10 mouse cellular contexts compared by ENCODE assay signal in the genomic region with DNA sequence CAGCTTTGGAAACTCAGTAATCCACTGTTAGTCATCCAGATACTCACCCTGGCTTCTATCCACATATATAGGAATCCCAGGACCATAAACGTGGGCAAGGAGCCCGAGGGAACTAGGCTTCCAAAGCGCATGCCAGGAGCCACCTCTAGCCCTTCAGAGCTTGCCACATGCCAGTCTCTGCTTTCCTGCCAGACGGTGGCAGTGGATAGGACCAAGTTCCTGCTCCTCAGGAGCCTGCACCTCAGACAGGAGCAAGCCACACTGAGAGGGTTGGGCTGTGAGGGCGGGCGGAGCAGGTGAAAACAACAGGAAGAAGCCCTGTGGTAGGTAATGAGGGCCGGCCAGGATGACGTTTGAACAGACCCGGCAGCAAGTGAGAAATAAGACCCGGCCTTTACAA. TPM values are rescaled to one million over a fixed set of nuclear protein-coding genes. Genes with fewer than 3 reads are reported as not detected.
DNase-seq lines count a peak whose midpoint lies in the region; ATAC-seq lines count a peak whose summit lies in the region.
"Had no signal": no experiment of that assay in that cellular context is flagged by ENCODE, and none has a peak within 500 bp of the region (broad histone marks: within the 10 kb centered on the region; RNA-seq: fewer than 3 reads in every experiment).

No protein-coding gene starts in this region.

- no peak overlapping the region for H3K4me3 ChIP-seq in neural tube, embryonic 13.5 days
- H3K4me3 ChIP-seq in midbrain, embryonic 10.5 days, result no peak overlapping the region
- H3K4me3 ChIP-seq: forebrain, embryonic 12.5 days; heart, embryonic 12.5 days had no signal

- H3K27ac ChIP-seq in neural tube, embryonic 13.5 days (replicated peaks), result no peak overlapping the region
- H3K27ac ChIP-seq in midbrain, embryonic 10.5 days (replicated peaks), result no peak overlapping the region
- H3K27ac ChIP-seq: forebrain, embryonic 12.5 days; macrophage had no signal

- H3K27me3 ChIP-seq in neural tube, embryonic 13.5 days, result no peaks in the 10 kb centered on the region
- H3K27me3 ChIP-seq in midbrain, embryonic 10.5 days (ENCODE audit: low read depth, poor library complexity, severe bottlenecking), result no peaks in the 10 kb centered on the region
- H3K27me3 ChIP-seq: forebrain, embryonic 12.5 days; heart, embryonic 12.5 days had no signal

- DNase-seq in kidney, postnatal 10 days, result peak; percentile 39
- DNase-seq in kidney, adult 8-10 months, result no peak
- peak; percentile 58 for DNase-seq in cerebellum, adult 11 months
- peak; percentile 89 for DNase-seq in induced T-regulatory cell, adult 2 months (ENCODE audit: low read depth)
- no peak for DNase-seq in midbrain, embryonic 10.5 days (ENCODE audit: low spot score)
- no peak for DNase-seq in ovary, postnatal 10 days (ENCODE audit: low spot score)

- no peak for ATAC-seq in neural tube, embryonic 13.5 days (ENCODE audit: low read depth)

- peak overlapping the region; percentile 31; the same call in 1 of the 2 replicates for H3K9ac ChIP-seq in neural tube, embryonic 13.5 days

- peaks cover 35% of the 10 kb centered on the region for H3K4me1 ChIP-seq in neural tube, embryonic 13.5 days (replicated peaks)
- peaks cover 61% of the 10 kb centered on the region for H3K4me1 ChIP-seq in midbrain, embryonic 10.5 days

- H3K36me3 ChIP-seq in neural tube, embryonic 13.5 days, result peaks cover 41% of the 10 kb centered on the region
- peaks cover 68% of the 10 kb centered on the region for H3K36me3 ChIP-seq in midbrain, embryonic 10.5 days

- H3K4me2 ChIP-seq in neural tube, embryonic 13.5 days, result no peak overlapping the region
- H3K4me2 ChIP-seq: forebrain, embryonic 12.5 days; heart, embryonic 12.5 days had no signal

- no peaks in the 10 kb centered on the region for H3K9me3 ChIP-seq in neural tube, embryonic 13.5 days
- no peaks in the 10 kb centered on the region for H3K9me3 ChIP-seq in midbrain, embryonic 10.5 days (replicated peaks)
- H3K9me3 ChIP-seq: forebrain, embryonic 12.5 days; heart, embryonic 12.5 days had no signal

- 28% methylated on average over 10 of the region's 10 CpGs for WGBS in neural tube, embryonic 13.5 days
- WGBS in midbrain, embryonic 10.5 days, result 51% methylated on average over 10 of the region's 10 CpGs

RNA-seq across cellular contexts. Expression of a gene that starts 2.9 kb away (rescaled TPM):
- polyA plus RNA-seq in neural tube, embryonic 13.5 days (2015; fragmentation: Nextera tagmentation; extraction: Ambion mirVana), result 33.6 and 33.8 TPM in 2 replicates
- polyA plus RNA-seq in midbrain, embryonic 10.5 days (2016; fragmentation: Nextera tagmentation; extraction: Ambion mirVana), result 32.1 and 36.2 TPM in 2 replicates

RNA-seq across cellular contexts. Expression of a gene that starts 10.2 kb away (rescaled TPM):
- polyA plus RNA-seq in neural tube, embryonic 13.5 days (2015; fragmentation: Nextera tagmentation; extraction: Ambion mirVana), result 19.1 and 20.6 TPM in 2 replicates
- 23.9 and 30.4 TPM in 2 replicates for polyA plus RNA-seq in midbrain, embryonic 10.5 days (2016; fragmentation: Nextera tagmentation; extraction: Ambion mirVana)

RNA-seq across cellular contexts. Expression of a gene that starts 22.7 kb away (rescaled TPM):
- polyA plus RNA-seq in neural tube, embryonic 13.5 days (2015; fragmentation: Nextera tagmentation; extraction: Ambion mirVana), result 4.5 TPM in 2 replicates
- 6.9 and 8.5 TPM in 2 replicates for polyA plus RNA-seq in midbrain, embryonic 10.5 days (2016; fragmentation: Nextera tagmentation; extraction: Ambion mirVana)

RNA-seq across cellular contexts. Expression of a gene that starts 41.6 kb away (rescaled TPM):
- polyA plus RNA-seq in neural tube, embryonic 13.5 days (2015; fragmentation: Nextera tagmentation; extraction: Ambion mirVana), result 15.3 and 18.8 TPM in 2 replicates
- polyA plus RNA-seq in midbrain, embryonic 10.5 days (2016; fragmentation: Nextera tagmentation; extraction: Ambion mirVana), result 18.7 and 25.6 TPM in 2 replicates

RNA-seq across cellular contexts. Expression of a gene that starts 52.4 kb away (rescaled TPM):
- 66.7 and 79.6 TPM in 2 replicates for polyA plus RNA-seq in neural tube, embryonic 13.5 days (2015; fragmentation: Nextera tagmentation; extraction: Ambion mirVana)
- 107 and 108 TPM in 2 replicates for polyA plus RNA-seq in midbrain, embryonic 10.5 days (2016; fragmentation: Nextera tagmentation; extraction: Ambion mirVana)

Comparison
In these comparisons a context has a peak if more than half of its experiments do, and no peak if none do; other contexts are left out.
1. DNase-seq: peak in kidney, postnatal 10 days (single experiment), cerebellum, adult 11 months (single experiment) and induced T-regulatory cell, adult 2 months (single experiment); none in kidney, adult 8-10 months (0 of 2), midbrain, embryonic 10.5 days (single experiment) and ovary, postnatal 10 days (single experiment).